Mouse (Mus musculus) duodenum, adult 2 months (tissue): ENCODE results near the gene Sema3b. TPM values are rescaled to one million over a fixed set of nuclear protein-coding genes. Genes with fewer than 3 reads are reported as not detected.

Source experiments
- polyA plus RNA-seq: library from polyadenylated mRNA; depleted of rRNA; stranded (reverse); fragments of >200 nt; gene quantifications from 2 replicates; pipeline ENCODE4 v1.2.3, GENCODE M21; 2012; ENCODE audit warnings: low replicate concordance; rRNA removed

Gene Sema3b
- 61.0 and 63.0 TPM in 2 replicates for polyA plus RNA-seq

GRCm38 (mm10) chr9:107608741-107609432 is at the start of gene Sema3b:
Gene Sema3b (minus strand): TSS chr9:107609229.

GRCm38 (mm10) chr9:107635279-107636028 is 26.4 kb upstream of the Sema3b start, which contains the start of gene Gnai2:
Gene Gnai2 (minus strand): TSS chr9:107635367.

GRCm38 (mm10) chr9:107586974-107587832 is 21.8 kb downstream of the Sema3b start, which contains the start of gene Ifrd2:
Gene Ifrd2 (plus strand): TSS chr9:107587642.

GRCm38 (mm10) chr9:107580501-107581317 is 28.3 kb downstream of the Sema3b start, which contains the start of gene Hyal3:
Gene Hyal3 (plus strand): TSS chr9:107580818.

GRCm38 (mm10) chr9:107578587-107578986 is 30.4 kb downstream of the Sema3b start, which contains the start of gene Naa80:
Gene Naa80 (plus strand): TSS chr9:107578887.

GRCm38 (mm10) chr9:107576357-107577107 is 32.5 kb downstream of the Sema3b start, which contains the start of gene Hyal1:
Gene Hyal1 (plus strand): TSS chr9:107576927.

GRCm38 (mm10) chr9:107567702-107568319 is 41.2 kb downstream of the Sema3b start, which contains the start of gene Hyal2:
Gene Hyal2 (plus strand): TSS chr9:107567945.

GRCm38 (mm10) chr9:107563029-107563581 is 45.9 kb downstream of the Sema3b start, which contains the start of gene Tusc2:
Gene Tusc2 (plus strand): TSS chr9:107563255.

GRCm38 (mm10) chr9:107551117-107551889 is 57.7 kb downstream of the Sema3b start, which contains the start of gene Rassf1:
Gene Rassf1 (plus strand): TSS chr9:107551555.

Other genes starting within 250 kb of the Sema3b start
- gene Cacna2d2, start 209.6 kb downstream of the Sema3b start, polyA plus RNA-seq = 1.6 and 3.4 TPM in 2 replicates
- 50.7 and 60.9 TPM in 2 replicates for gene Tmem115, start 75.3 kb downstream of the Sema3b start, polyA plus RNA-seq
- gene Cyb561d2, start 67.0 kb downstream of the Sema3b start, polyA plus RNA-seq = 41.2 and 51.5 TPM in 2 replicates
- 15.2 and 20.7 TPM in 2 replicates for gene Nprl2, start 67.0 kb downstream of the Sema3b start, polyA plus RNA-seq
- gene Zmynd10, start 61.9 kb downstream of the Sema3b start, polyA plus RNA-seq = 0.21 and 0.83 TPM in 2 replicates
- 10.1 and 16.1 TPM in 2 replicates for gene Rassf1, start 57.7 kb downstream of the Sema3b start, polyA plus RNA-seq
- gene Tusc2, start 46.0 kb downstream of the Sema3b start, polyA plus RNA-seq = 53.1 and 81.4 TPM in 2 replicates
- 125 and 220 TPM in 2 replicates for gene Hyal2, start 41.3 kb downstream of the Sema3b start, polyA plus RNA-seq
- gene Hyal1, start 32.3 kb downstream of the Sema3b start, polyA plus RNA-seq = 1.8 and 2.0 TPM in 2 replicates
- 56.4 and 67.1 TPM in 2 replicates for gene Naa80, start 30.3 kb downstream of the Sema3b start, polyA plus RNA-seq
- 0.25 and 1.0 TPM in 2 replicates for gene Hyal3, start 28.4 kb downstream of the Sema3b start, polyA plus RNA-seq
- gene Ifrd2, start 21.6 kb downstream of the Sema3b start, polyA plus RNA-seq = 66.8 and 74.2 TPM in 2 replicates
- 278 and 384 TPM in 2 replicates for gene Gnai2, start 26.1 kb upstream of the Sema3b start, polyA plus RNA-seq
- gene Slc38a3, start 60.3 kb upstream of the Sema3b start, polyA plus RNA-seq = 0.53 and 18.3 TPM in 2 replicates
- gene Gnat1, start 70.5 kb upstream of the Sema3b start, polyA plus RNA-seq = 0.13 and 0.20 TPM in 2 replicates
- gene Sema3f, start 101.2 kb upstream of the Sema3b start, polyA plus RNA-seq = 23.2 and 38.4 TPM in 2 replicates
- gene Rbm5, start 161.8 kb upstream of the Sema3b start, polyA plus RNA-seq = 30.5 and 42.0 TPM in 2 replicates